Mouse (Mus musculus): ENCODE measurements at regions not wholly inside any gene's neighbourhood (a gene's known extent, or its start where the extent isn't known, plus 50 kb on each side); places are given as distances from the start of the nearest gene placed in this dataset.
"Not testable (repeated sequence)": the region's sequence is repeated elsewhere in the genome, so short reads cannot be mapped to it uniquely, and the experiment has no call there.

DNA sequence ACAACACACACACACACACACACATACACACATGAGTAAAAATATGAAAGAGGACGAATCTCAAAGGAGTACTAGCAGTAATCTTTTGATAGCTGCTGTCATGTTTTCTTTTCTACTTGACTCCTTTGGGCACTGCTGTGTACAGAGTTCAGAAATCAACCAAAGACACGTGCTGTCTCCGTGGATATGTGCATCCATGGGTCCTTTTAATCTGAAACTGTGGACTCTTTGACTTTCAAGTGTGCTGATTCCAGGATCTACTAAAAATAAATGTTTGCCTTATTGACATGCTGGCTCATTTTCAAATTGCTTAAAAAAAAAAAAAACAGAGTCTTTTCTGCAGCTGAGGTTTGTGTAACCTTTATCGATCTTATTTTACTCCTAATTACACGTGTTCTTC, 343.1 kb upstream of the Clnk start:
- WGBS, result 82% methylated on average over 5 of the region's 5 CpGs
- no peak for ATAC-seq (ENCODE audit: low FRiP score, low TSS enrichment)

DNA sequence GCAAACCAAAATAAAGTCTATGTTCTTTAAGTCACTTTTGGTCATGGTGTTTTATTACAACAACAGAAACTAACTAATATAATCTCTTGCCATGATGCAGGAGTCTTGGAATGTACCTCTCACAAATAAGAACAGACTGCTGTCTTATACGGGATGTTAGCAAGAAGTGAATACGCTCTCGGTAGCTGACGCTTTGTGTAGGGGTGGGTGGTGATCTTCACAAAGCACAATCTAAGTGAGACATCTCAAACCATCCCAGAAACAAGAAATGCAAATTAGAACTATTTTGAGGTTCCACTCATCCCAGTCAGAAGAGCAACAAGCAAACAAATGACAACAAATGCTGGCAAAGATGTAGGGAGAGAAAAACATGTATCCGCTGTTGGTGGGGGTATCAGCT, 339.7 kb upstream of the Clnk start:
- no peaks in the 10 kb centered on the region for H3K27me3 ChIP-seq (ENCODE audit: control insufficient read depth, insufficient read depth, low read length)
- H3K27ac ChIP-seq (ENCODE audit: low read depth, low read length), result no peak overlapping the region
- ATAC-seq (ENCODE audit: low FRiP score, low TSS enrichment), result no peak
- no peaks in the 10 kb centered on the region for H3K4me1 ChIP-seq (ENCODE audit: control insufficient read depth, insufficient read depth, low read length)
- H3K9ac ChIP-seq (ENCODE audit: low read depth, low read length), result no peak overlapping the region
- no peaks in the 10 kb centered on the region for H3K36me3 ChIP-seq (ENCODE audit: control insufficient read depth, insufficient read depth, low read length)
- H3K4me3 ChIP-seq (ENCODE audit: low read length), result no peak overlapping the region
- 95% methylated on average over 5 of the region's 5 CpGs for WGBS
- H3K9me3 ChIP-seq (ENCODE audit: control insufficient read depth, low read length), result no peaks in the 10 kb centered on the region
- no peak overlapping the region for H3K4me2 ChIP-seq (replicated peaks; ENCODE audit: low read depth, low read length)

More for the DNA sequence above, 343.1 kb upstream of the Clnk start:
- Histone ChIP-seq H3K4me3 (ENCODE audit: low read length) (no peak overlapping the region), H3K4me2 (replicated peaks; ENCODE audit: low read depth, low read length) (no peak overlapping the region), H3K4me1 (ENCODE audit: control insufficient read depth, insufficient read depth, low read length) (no peaks in the 10 kb centered on the region), H3K27me3 (ENCODE audit: control insufficient read depth, insufficient read depth, low read length) (no peaks in the 10 kb centered on the region), H3K36me3 (ENCODE audit: control insufficient read depth, insufficient read depth, low read length) (no peaks in the 10 kb centered on the region), H3K9ac (ENCODE audit: low read depth, low read length) (no peak overlapping the region), H3K9me3 (ENCODE audit: control insufficient read depth, low read length) (no peaks in the 10 kb centered on the region), H3K27ac (ENCODE audit: low read depth, low read length) (no peak overlapping the region)

DNA sequence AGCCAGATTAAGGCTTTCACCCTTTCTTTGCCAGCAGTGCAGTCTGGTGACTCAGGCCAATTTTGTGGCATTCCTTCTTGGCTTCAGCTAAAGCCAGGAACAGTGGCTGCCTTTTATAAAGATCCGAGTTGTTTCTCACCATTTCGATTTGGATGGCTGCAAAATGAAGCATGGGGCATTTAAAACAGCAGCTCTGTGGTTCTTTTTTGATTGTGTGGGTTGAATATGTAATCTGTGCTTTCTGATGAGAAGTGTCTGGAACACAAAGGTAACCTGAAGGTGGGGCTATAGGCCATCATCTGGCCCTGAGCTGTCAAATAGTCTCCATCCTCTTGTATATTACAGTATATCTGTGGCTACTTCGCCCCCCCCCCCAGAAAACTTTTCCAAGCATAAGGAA, 338.4 kb upstream of the Clnk start:
- Histone ChIP-seq H3K27me3 (ENCODE audit: control insufficient read depth, insufficient read depth, low read length) (no peaks in the 10 kb centered on the region), H3K27ac (ENCODE audit: low read depth, low read length) (no peak overlapping the region), H3K9me3 (ENCODE audit: control insufficient read depth, low read length) (no peaks in the 10 kb centered on the region), H3K9ac (ENCODE audit: low read depth, low read length) (no peak overlapping the region), H3K4me2 (replicated peaks; ENCODE audit: low read depth, low read length) (no peak overlapping the region), H3K4me1 (ENCODE audit: control insufficient read depth, insufficient read depth, low read length) (no peaks in the 10 kb centered on the region), H3K36me3 (ENCODE audit: control insufficient read depth, insufficient read depth, low read length) (no peaks in the 10 kb centered on the region), H3K4me3 (ENCODE audit: low read length) (no peak overlapping the region)
- 79% methylated on average over 3 of the region's 3 CpGs for WGBS
- no peak for ATAC-seq (ENCODE audit: low FRiP score, low TSS enrichment)

DNA sequence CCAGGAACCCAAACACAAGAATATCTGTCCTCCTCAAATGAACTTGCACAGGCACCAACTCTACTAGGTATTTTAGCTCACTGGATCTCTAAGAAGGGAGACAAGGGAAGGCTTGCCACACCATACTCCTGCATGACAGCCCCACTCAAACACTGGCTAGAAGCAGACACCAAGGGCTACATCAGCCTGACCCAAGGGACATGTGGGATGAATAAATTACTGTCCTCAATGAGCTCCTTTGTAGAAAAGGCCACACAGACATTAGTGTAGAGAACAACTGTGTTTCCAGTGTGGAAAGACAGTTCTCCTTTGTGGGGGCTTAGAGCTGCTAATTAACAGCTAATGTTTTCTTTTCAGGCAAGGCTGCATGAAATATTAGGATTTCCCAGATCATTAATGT, 335.9 kb upstream of the Clnk start:
- ATAC-seq (ENCODE audit: low FRiP score, low TSS enrichment), result no peak
- Histone ChIP-seq H3K9ac (ENCODE audit: low read depth, low read length) (no peak overlapping the region), H3K4me1 (ENCODE audit: control insufficient read depth, insufficient read depth, low read length) (no peaks in the 10 kb centered on the region), H3K4me3 (ENCODE audit: low read length) (no peak overlapping the region), H3K27me3 (ENCODE audit: control insufficient read depth, insufficient read depth, low read length) (no peaks in the 10 kb centered on the region), H3K9me3 (ENCODE audit: control insufficient read depth, low read length) (no peaks in the 10 kb centered on the region), H3K27ac (ENCODE audit: low read depth, low read length) (no peak overlapping the region), H3K4me2 (replicated peaks; ENCODE audit: low read depth, low read length) (no peak overlapping the region), H3K36me3 (ENCODE audit: control insufficient read depth, insufficient read depth, low read length) (no peaks in the 10 kb centered on the region)

DNA sequence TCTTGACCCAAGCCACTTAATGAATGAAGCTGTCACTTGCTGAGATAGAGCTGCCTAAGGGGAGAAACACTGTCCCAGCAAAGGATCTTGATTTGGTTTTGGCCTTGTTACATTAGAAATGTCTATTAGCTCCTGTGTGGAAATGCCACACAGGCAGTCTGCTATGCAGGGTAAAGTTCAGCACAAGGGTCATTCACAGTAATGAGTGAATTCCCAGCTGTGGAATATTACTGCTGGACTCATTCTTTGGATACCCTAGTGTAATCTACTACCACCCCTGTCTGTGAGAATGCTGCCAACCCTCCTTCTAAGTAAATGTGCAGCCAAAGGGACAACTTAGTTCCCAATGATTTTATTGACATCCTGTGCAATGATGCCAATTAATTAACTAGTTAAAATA, 322.2 kb upstream of the Clnk start:
- no peaks in the 10 kb centered on the region for H3K27me3 ChIP-seq (ENCODE audit: control insufficient read depth, insufficient read depth, low read length)
- ATAC-seq (ENCODE audit: low FRiP score, low TSS enrichment), result no peak
- H3K36me3 ChIP-seq (ENCODE audit: control insufficient read depth, insufficient read depth, low read length), result no peaks in the 10 kb centered on the region
- no peak overlapping the region for H3K9ac ChIP-seq (ENCODE audit: low read depth, low read length)
- H3K4me1 ChIP-seq (ENCODE audit: control insufficient read depth, insufficient read depth, low read length), result no peaks in the 10 kb centered on the region
- no peak overlapping the region for H3K27ac ChIP-seq (ENCODE audit: low read depth, low read length)
- no peak overlapping the region for H3K4me2 ChIP-seq (replicated peaks; ENCODE audit: low read depth, low read length)
- no peaks in the 10 kb centered on the region for H3K9me3 ChIP-seq (ENCODE audit: control insufficient read depth, low read length)
- no peak overlapping the region for H3K4me3 ChIP-seq (ENCODE audit: low read length)

DNA sequence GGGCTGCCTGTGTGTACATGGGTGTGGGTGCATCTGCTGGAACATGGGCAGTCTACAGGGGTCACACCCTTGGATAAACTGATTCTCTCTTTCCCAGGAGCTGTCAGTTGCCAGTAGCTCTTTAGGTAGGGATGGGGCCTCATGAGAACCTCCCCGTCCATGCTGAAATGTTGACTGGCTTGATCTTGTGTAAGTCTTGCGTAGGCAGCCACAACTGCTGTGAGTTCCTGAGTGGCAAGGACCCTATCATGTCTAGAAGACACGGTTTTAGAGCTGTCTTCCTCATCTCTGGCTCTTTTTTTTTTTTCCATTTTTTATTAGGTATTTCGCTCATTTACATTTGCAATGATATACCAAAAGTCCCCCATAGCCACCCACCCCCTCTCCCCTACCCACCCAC, 314.5 kb upstream of the Clnk start:
- ATAC-seq (ENCODE audit: low FRiP score, low TSS enrichment); H3K27me3 ChIP-seq (ENCODE audit: control insufficient read depth, insufficient read depth, low read length); H3K9me3 ChIP-seq (ENCODE audit: control insufficient read depth, low read length); H3K27ac ChIP-seq (ENCODE audit: low read depth, low read length); H3K4me2 ChIP-seq (replicated peaks; ENCODE audit: low read depth, low read length); H3K9ac ChIP-seq (ENCODE audit: low read depth, low read length); H3K4me3 ChIP-seq (ENCODE audit: low read length); H3K4me1 ChIP-seq (ENCODE audit: control insufficient read depth, insufficient read depth, low read length); H3K36me3 ChIP-seq (ENCODE audit: control insufficient read depth, insufficient read depth, low read length): not testable (repeated sequence)
- 94% methylated on average over 2 of the region's 4 CpGs for WGBS

DNA sequence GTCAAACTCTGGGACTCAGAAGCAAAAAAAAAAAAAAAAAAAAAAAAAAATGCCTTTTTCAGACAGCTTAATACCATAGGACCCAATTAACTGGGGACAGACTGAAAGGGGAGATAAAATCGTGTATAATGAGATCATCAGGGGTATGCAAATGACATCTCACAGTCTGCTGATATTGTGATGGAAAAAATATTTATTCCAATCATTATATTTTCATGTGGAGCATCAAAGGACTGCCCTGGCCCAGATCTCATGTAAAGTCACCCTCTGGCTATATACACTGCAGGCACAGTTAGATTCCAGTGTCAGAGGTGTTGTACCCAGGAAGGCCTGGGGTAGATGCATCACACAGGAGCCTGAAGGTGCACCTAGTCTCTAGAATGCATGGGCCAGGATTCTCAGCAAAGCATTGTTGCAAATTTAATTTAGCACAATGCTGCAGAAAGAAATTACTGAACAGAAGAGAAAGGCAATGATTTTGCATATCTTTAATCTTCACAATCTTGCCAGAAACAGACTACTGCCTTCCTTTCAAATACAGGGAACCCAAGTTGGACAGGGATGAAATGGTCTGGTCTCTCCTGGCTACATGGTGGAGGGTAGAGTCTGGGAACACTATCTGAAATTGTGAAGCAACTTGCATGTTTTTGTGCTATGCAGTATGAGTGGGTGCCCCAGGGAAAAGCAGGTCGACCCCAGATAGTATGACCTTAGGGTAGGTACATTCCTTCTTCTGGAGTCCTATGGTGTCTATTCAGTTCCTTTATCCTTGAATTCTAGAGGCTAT, 305.2 kb upstream of the Clnk start:
- WGBS, result 77% methylated on average over 2 of the region's 2 CpGs
- ATAC-seq (ENCODE audit: low FRiP score, low TSS enrichment), result no peak

DNA sequence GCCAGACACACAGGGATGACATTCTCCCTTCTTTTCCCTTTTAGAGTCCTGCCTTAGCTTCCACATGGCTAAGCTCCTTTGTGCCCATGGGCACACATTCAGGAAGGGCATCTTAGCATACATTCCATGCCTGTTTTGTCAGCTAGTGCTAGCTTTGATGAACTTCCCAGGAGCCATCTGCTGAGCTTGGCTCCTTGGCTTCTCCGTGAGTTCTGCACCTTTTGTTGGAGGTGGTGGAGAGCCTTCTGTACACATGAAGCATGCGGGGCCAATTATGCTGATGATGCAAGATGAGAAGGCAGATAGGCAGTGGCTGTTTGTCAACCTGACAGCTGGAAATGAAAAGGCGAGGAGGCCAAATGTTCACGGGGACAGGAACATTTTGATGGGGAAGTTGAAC, 304.4 kb upstream of the Clnk start:
- H3K4me2 ChIP-seq (replicated peaks; ENCODE audit: low read depth, low read length), result no peak overlapping the region
- no peaks in the 10 kb centered on the region for H3K4me1 ChIP-seq (ENCODE audit: control insufficient read depth, insufficient read depth, low read length)
- ATAC-seq (ENCODE audit: low FRiP score, low TSS enrichment), result no peak
- no peak overlapping the region for H3K27ac ChIP-seq (ENCODE audit: low read depth, low read length)
- H3K27me3 ChIP-seq (ENCODE audit: control insufficient read depth, insufficient read depth, low read length), result no peaks in the 10 kb centered on the region
- H3K9me3 ChIP-seq (ENCODE audit: control insufficient read depth, low read length), result no peaks in the 10 kb centered on the region
- no peak overlapping the region for H3K9ac ChIP-seq (ENCODE audit: low read depth, low read length)
- H3K4me3 ChIP-seq (ENCODE audit: low read length), result no peak overlapping the region
- WGBS, result 27% methylated on average over 4 of the region's 4 CpGs
- H3K36me3 ChIP-seq (ENCODE audit: control insufficient read depth, insufficient read depth, low read length), result no peaks in the 10 kb centered on the region

More for the DNA sequence above, 305.2 kb upstream of the Clnk start:
- Histone ChIP-seq H3K4me1 (ENCODE audit: control insufficient read depth, insufficient read depth, low read length) (no peaks in the 10 kb centered on the region), H3K27ac (ENCODE audit: low read depth, low read length) (no peak overlapping the region), H3K4me2 (replicated peaks; ENCODE audit: low read depth, low read length) (no peak overlapping the region), H3K9ac (ENCODE audit: low read depth, low read length) (no peak overlapping the region), H3K4me3 (ENCODE audit: low read length) (no peak overlapping the region), H3K36me3 (ENCODE audit: control insufficient read depth, insufficient read depth, low read length) (no peaks in the 10 kb centered on the region), H3K9me3 (ENCODE audit: control insufficient read depth, low read length) (no peaks in the 10 kb centered on the region), H3K27me3 (ENCODE audit: control insufficient read depth, insufficient read depth, low read length) (no peaks in the 10 kb centered on the region)

DNA sequence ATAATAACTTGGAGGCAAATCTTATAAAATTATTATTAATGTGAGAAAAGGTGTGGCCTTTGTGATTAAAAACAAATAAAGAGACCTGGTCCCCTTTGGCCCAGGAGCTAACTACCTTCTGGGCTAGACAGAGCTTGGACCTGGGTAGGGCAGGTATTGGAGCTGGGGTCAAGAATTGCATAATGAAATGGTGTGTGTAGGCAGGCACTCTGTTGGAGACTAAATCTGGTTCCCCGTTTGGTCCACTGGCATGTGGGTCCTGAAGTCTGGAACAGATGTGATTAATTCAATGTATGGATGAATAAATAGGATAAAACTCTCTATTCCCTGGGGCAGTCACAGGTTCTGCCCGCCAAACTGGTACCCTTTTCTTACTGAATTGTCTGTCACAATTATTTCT, 301.3 kb upstream of the Clnk start:
- no peaks in the 10 kb centered on the region for H3K4me1 ChIP-seq (ENCODE audit: control insufficient read depth, insufficient read depth, low read length)
- H3K27me3 ChIP-seq (ENCODE audit: control insufficient read depth, insufficient read depth, low read length), result no peaks in the 10 kb centered on the region
- 83% methylated on average over 2 of the region's 2 CpGs for WGBS
- H3K27ac ChIP-seq (ENCODE audit: low read depth, low read length), result no peak overlapping the region
- H3K9ac ChIP-seq (ENCODE audit: low read depth, low read length), result no peak overlapping the region
- ATAC-seq (ENCODE audit: low FRiP score, low TSS enrichment), result no peak
- H3K4me3 ChIP-seq (ENCODE audit: low read length), result no peak overlapping the region
- H3K4me2 ChIP-seq (replicated peaks; ENCODE audit: low read depth, low read length), result no peak overlapping the region
- H3K36me3 ChIP-seq (ENCODE audit: control insufficient read depth, insufficient read depth, low read length), result no peaks in the 10 kb centered on the region
- no peaks in the 10 kb centered on the region for H3K9me3 ChIP-seq (ENCODE audit: control insufficient read depth, low read length)
